Mouse (Mus musculus) spleen, postnatal 14 days (tissue): ENCODE results near the gene F10.

ENCODE experiments used
- DNase-seq, 2 experiments: peaks; one replicate each; pipeline ENCODE4 v3.0.0; 2021 to 2022; ENCODE audit warnings: low spot score in 2 of 2

The F10 gene

DNA sequence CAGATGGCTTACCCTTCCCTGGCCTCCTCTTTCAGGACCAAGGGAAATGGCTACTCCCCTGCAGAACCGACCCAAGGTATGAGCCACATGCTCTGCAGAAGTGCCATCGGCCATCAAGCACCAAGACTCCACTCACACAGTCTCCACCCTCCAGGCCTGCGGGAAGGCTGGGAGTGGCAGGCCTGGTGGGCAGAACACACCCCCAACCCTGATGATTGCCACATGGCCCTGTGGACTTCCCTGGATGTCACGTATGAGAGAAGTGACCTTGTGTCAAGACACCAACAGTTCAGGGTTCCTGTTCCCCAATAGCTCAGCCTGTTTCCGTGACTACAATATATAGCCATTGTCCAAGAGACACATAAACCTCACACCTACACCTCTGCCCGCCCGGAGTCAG is at the start of gene F10:
F10 (plus strand) TSS at position 294 of the 400 bp plus-strand sequence.
- DNase-seq = no peak

DNA sequence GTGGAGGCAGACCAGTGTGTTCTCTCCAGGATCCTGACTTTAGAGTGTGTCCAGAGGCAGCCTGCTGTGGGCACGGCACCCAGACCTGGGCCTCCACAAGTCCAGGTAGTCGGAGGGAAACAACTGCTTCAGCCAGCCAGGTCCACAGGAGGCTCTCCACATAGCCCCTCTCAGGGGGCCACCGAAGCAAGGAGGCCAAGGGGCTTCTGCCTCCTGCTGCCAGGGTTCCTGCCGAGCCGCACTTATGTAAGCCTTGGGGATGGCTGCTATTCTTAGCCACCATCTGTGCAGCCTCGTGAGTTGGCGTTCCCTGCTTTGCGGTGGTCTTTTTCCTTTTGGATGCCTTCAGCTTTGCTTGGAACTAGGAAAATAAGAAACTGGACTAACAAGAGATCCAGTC is 49.5 kb upstream of the F10 start:
- DNase-seq = no peak

GRCm38 (mm10) chr8:12988722-12989430 is 48.2 kb upstream of the F10 start:
- no peak for DNase-seq

DNA sequence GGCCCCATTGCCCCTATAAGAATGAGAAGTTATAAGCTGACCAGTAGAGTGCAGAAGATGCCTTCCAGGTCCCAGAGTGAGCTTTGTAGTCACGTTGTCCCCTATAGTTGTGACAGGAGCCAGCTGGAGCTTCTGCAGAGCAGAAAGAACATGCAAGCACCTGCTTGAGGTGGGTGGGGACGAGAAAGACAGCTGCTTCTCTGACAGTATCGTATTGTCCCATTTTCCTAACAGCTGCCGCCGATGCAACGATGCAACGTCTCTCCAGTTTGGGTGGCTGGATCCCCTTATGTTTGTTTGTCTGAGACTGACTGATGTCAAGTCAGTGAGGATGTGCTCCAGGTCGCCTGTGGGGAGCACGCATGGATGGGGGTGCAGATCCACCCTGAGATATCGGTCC is 45.7 kb upstream of the F10 start:
- DNase-seq = no peak

GRCm38 (mm10) chr8:12994468-12994867 is 42.6 kb upstream of the F10 start:
- no peak for DNase-seq

- DNase-seq = no peak
These were observed 41.6 kb upstream of the F10 start for GRCm38 (mm10) chr8:12995481-12995880.

GRCm38 (mm10) chr8:12996831-12997275 is 40.3 kb upstream of the F10 start:
- DNase-seq = no peak

DNA sequence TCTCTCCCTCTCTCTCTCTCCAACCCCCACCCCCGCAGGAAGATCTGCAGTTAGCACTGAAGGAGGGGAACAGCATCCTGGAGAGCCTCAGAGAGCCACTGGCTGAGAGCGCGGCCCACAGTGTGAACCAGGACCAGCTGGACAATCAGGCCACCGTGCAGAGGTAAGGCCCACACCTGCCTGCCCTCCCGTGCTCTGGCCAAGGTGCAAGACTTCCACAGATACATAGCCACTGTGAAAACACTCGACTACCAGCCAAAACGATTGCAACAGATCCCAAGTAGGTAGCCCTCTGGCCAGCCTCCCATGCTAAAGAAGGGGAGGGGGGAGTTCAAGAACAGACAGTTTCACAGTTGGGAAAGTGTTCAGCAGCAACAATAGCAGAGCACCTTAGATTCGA is 38.8 kb upstream of the F10 start:
- no peak for DNase-seq

- no peak for DNase-seq
These were observed 37.3 kb upstream of the F10 start for GRCm38 (mm10) chr8:12999793-13000192.

GRCm38 (mm10) chr8:13007458-13007857 is 29.6 kb upstream of the F10 start:
- no peak for DNase-seq

DNA sequence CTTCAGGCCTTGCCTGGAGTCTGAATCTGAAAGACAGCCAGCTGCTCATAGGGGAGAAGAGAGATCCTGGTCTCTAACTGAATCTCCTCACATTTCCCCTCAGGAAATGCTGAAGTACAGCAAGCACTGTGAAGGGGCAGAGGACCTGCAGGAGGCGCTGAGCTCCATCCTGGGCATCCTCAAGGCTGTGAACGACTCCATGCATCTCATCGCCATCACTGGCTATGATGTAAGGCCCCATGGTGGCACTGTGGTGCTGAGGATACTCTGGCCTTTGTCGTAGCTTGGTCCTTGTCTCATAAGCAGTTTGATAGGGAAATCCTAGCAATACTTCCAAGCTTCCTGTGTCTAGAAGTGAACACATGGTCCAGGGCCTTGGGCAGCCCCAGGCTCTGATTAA is 26.8 kb upstream of the F10 start:
- no peak for DNase-seq

GRCm38 (mm10) chr8:13019560-13019959 is 17.5 kb upstream of the F10 start:
- DNase-seq = no peak

DNA sequence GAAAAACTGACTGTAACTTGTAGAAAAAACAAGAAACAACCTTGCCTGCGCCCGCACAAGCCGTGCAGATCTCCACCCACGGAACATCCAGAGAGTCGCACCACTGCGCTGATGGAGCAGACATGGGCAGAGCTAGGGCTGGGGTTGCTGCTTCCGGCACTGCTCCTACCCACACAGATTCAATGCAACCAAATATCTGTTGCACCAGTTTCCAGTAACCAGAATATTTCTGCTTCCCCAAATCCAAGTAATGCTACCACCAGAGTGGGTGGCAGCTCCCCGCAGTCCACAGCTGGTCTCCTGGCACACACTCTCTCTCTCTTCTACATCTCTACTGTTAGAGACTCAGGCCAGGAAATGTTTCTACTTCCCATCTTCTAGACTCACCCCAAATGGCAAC is 15.3 kb upstream of the F10 start:
- no peak for DNase-seq

- DNase-seq = no peak
These were observed 11.5 kb upstream of the F10 start, which contains the start of gene F7 for GRCm38 (mm10) chr8:13025487-13026224. F7 (plus strand) TSS chr8:13026034.

DNA sequence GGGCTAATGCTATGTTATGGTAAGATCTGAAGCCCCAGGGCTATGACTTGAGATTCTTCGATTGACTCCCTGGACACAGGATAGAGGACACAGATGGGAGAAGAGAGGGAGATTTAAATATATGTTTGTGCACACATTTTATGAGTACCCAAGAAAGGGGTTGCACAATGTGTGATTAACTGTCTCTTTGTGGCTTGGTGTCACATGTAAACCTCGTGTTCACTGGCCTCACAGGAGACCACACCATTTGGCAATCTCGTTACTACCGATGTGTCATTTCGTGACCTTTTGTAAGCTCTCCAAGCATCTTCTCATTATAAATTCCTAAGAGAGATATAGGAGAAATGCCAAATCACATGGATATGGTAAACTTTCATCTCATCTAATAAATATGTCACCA is 9.5 kb upstream of the F10 start:
- DNase-seq = no peak

DNA sequence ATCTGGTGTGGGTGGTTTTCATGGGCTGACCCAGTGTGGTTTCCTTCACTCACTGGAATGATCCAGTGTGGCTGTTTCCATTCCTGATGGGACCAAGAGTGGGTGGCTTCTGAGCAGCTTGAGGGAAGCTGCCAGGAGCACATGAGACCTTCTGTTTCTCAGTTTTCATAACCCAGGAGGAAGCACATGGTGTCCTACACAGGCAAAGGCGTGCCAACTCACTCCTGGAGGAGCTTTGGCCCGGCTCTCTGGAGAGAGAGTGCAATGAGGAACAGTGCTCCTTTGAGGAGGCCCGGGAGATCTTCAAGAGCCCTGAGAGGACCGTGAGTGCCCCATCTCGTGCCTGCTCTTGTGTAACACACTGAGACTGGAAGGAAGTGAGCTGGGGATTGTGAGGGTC is 8.6 kb upstream of the F10 start:
- no peak for DNase-seq

DNA sequence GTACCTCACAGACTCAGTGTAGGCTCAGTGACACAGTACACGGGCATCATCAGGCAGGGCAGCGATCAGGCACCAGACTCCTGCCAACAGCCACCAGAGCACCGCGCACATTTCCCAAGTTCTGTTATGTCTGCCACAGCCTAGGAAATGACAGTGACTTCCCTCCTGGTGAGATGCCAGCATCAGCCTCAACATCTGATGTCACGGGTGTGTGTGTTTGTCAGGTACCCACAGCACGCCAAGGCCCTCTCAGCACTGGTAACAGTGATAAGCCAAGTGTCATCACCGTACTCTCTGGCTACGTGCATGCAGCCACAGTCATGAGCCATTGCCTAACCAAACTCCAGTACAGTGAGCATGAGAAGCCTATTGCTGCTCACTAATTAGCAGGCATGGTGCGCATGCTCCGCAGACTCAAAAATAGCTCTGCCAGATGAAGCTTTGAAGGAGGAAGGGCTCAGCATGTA is 729 bp upstream of the F10 start:
- no peak for DNase-seq

DNA sequence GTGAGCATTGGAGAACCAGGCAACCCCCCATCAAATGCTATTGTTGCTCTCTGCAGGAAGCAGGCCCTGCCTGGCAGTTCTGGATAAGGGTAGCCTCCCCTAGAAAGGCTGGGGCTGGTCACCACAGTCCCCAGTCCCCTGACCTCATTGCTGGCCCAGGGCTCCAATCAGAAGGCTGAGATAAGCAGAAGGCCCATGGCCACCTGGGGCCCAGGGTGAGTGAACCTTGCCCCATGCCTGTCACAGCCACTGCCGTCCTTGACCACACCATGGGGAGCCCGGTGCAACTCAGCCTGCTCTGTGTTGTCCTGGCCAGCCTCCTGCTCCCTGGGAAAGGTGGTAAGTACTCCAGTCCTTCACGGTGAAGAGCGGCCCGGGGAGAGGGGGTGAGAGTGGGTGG is 461 bp downstream of the F10 start:
- no peak for DNase-seq

- no peak for DNase-seq
These were observed 1.9 kb downstream of the F10 start for GRCm38 (mm10) chr8:13039054-13039453.

- no peak for DNase-seq
These were observed 4.4 kb downstream of the F10 start for GRCm38 (mm10) chr8:13041459-13041858.

- no peak for DNase-seq
These were observed 10.5 kb downstream of the F10 start for GRCm38 (mm10) chr8:13047652-13048051.

- no peak for DNase-seq
These were observed 13.4 kb downstream of the F10 start for GRCm38 (mm10) chr8:13050550-13050949.

GRCm38 (mm10) chr8:13057351-13057750 is 20.2 kb downstream of the F10 start:
- no peak for DNase-seq
